Mouse (Mus musculus): ENCODE data around the gene Arid4b. TPM values are rescaled to one million over a fixed set of nuclear protein-coding genes. Genes with fewer than 3 reads are reported as not detected.
"Not testable (repeated sequence)": the region's sequence is repeated elsewhere in the genome, so short reads cannot be mapped to it uniquely, and the experiment has no call there.

Arid4b gene
- 10 to 100 TPM; 49.3 to 54.6 TPM for total RNA-seq (2021)
- long read RNA-seq, experiment 1, full-length matches to known transcripts = 12 of 22 reads
- long read RNA-seq, experiment 1, partial matches to known transcripts = 3 of 22 reads
- long read RNA-seq, experiment 1, other reads (novel, unspliced or antisense) = 7 of 22 reads
- long read RNA-seq, experiment 2, full-length matches to known transcripts = 5 of 11 reads
- long read RNA-seq, experiment 2, partial matches to known transcripts = 2 of 11 reads
- long read RNA-seq, experiment 2, other reads (novel, unspliced or antisense) = 4 of 11 reads

GRCm38 (mm10) chr13:14063013-14063941 is at the start of gene Arid4b, which contains the start of gene Ggps1:
TSS of gene Arid4b (plus strand) at chr13:14063232.
TSS of gene Ggps1 (minus strand) at chr13:14063488.
- peak within 1 kb of the TSS; percentile 98 for H3K27ac ChIP-seq
- H3K4me3 ChIP-seq = peak within 1 kb of the TSS; percentile 98
- TF ChIP-seq CTCF (IDR thresholded peaks at IDR 0.05) = no peak
- intact Hi-C loops (cut with DNase I) = loop anchor here (2.0 kb wide), 1 partner anchor 24 kb away; the partner anchor contains the start of gene Tbce
- DNase-seq (ENCODE audit: extremely low spot score in 1 of 2, low spot score in 2 of 2) = peak; percentile 92 to 95

- TF ChIP-seq CTCF (IDR thresholded peaks at IDR 0.05) = no peak
These were observed 49.0 kb upstream of the Arid4b start for GRCm38 (mm10) chr13:14014001-14014400.

GRCm38 (mm10) chr13:14014540-14014939 is 48.5 kb upstream of the Arid4b start:
- intact Hi-C loops (cut with DNase I) = no loop called here
- no peak for DNase-seq (ENCODE audit: extremely low spot score in 1 of 2, low spot score in 2 of 2)

More at GRCm38 (mm10) chr13:14014001-14014400, 49.0 kb upstream of the Arid4b start:
- Histone ChIP-seq H3K27ac (no peak overlapping the region), H3K4me3 (no peak overlapping the region)
- no peak for DNase-seq (ENCODE audit: extremely low spot score in 1 of 2, low spot score in 2 of 2)
- intact Hi-C loops (cut with DNase I) = no loop called here

GRCm38 (mm10) chr13:14015609-14016008 is 47.4 kb upstream of the Arid4b start:
- Histone ChIP-seq H3K4me3 (no peak overlapping the region), H3K27ac (no peak overlapping the region)
- no peak for TF ChIP-seq CTCF (IDR thresholded peaks at IDR 0.05)
- intact Hi-C loops (cut with DNase I) = no loop called here
- no peak for DNase-seq (ENCODE audit: extremely low spot score in 1 of 2, low spot score in 2 of 2)

More at GRCm38 (mm10) chr13:14014540-14014939, 48.5 kb upstream of the Arid4b start:
- no peak for TF ChIP-seq CTCF (IDR thresholded peaks at IDR 0.05)
- no peak overlapping the region for H3K4me3 ChIP-seq
- H3K27ac ChIP-seq = no peak overlapping the region

GRCm38 (mm10) chr13:14018283-14018682 is 44.7 kb upstream of the Arid4b start:
- Histone ChIP-seq H3K4me3 (no peak overlapping the region), H3K27ac (no peak overlapping the region)
- TF ChIP-seq CTCF (IDR thresholded peaks at IDR 0.05) = no peak
- intact Hi-C loops (cut with DNase I) = no loop called here
- DNase-seq (ENCODE audit: extremely low spot score in 1 of 2, low spot score in 2 of 2) = no peak

- Histone ChIP-seq H3K4me3 (no peak overlapping the region), H3K27ac (no peak overlapping the region)
- DNase-seq (ENCODE audit: extremely low spot score in 1 of 2, low spot score in 2 of 2) = no peak
- intact Hi-C loops (cut with DNase I) = loop anchor here (1.0 kb wide), 1 partner anchor 10 kb away; no protein-coding TSS in a partner anchor
- TF ChIP-seq CTCF (IDR thresholded peaks at IDR 0.05) = no peak
These were observed 44.2 kb upstream of the Arid4b start for GRCm38 (mm10) chr13:14018852-14019251.

GRCm38 (mm10) chr13:14021417-14021816 is 41.6 kb upstream of the Arid4b start:
- DNase-seq (ENCODE audit: extremely low spot score in 1 of 2, low spot score in 2 of 2); H3K4me3 ChIP-seq; intact Hi-C loops (cut with DNase I); H3K27ac ChIP-seq: not testable (repeated sequence)

GRCm38 (mm10) chr13:14025554-14025953 is 37.5 kb upstream of the Arid4b start:
- H3K27ac ChIP-seq = no peak overlapping the region
- intact Hi-C loops (cut with DNase I) = no loop called here

GRCm38 (mm10) chr13:14026154-14026820 is 36.7 kb upstream of the Arid4b start:
- Histone ChIP-seq H3K27ac (no peak overlapping the region), H3K4me3 (no peak overlapping the region)
- intact Hi-C loops (cut with DNase I) = no loop called here
- TF ChIP-seq CTCF (IDR thresholded peaks at IDR 0.05) = no peak
- no peak for DNase-seq (ENCODE audit: extremely low spot score in 1 of 2, low spot score in 2 of 2)

More at GRCm38 (mm10) chr13:14025554-14025953, 37.5 kb upstream of the Arid4b start:
- DNase-seq (ENCODE audit: extremely low spot score in 1 of 2, low spot score in 2 of 2) = no peak
- H3K4me3 ChIP-seq = no peak overlapping the region
- no peak for TF ChIP-seq CTCF (IDR thresholded peaks at IDR 0.05)

GRCm38 (mm10) chr13:14033309-14034072 is 29.5 kb upstream of the Arid4b start:
- intact Hi-C loops (cut with DNase I) = loop anchor here (10.0 kb wide), 1 partner anchor 79 kb away; the partner anchor contains the start of gene B3galnt2
- Histone ChIP-seq H3K27ac (no peak overlapping the region), H3K4me3 (no peak overlapping the region)
- DNase-seq (ENCODE audit: extremely low spot score in 1 of 2, low spot score in 2 of 2) = no peak
- no peak for TF ChIP-seq CTCF (IDR thresholded peaks at IDR 0.05)

GRCm38 (mm10) chr13:14034073-14034348 is 29.0 kb upstream of the Arid4b start:
- no peak for TF ChIP-seq CTCF (IDR thresholded peaks at IDR 0.05)
- Histone ChIP-seq H3K27ac (no peak overlapping the region), H3K4me3 (no peak overlapping the region)
- no peak for DNase-seq (ENCODE audit: extremely low spot score in 1 of 2, low spot score in 2 of 2)
- intact Hi-C loops (cut with DNase I) = loop anchor here (10.0 kb wide), 1 partner anchor 79 kb away; the partner anchor contains the start of gene B3galnt2

Data from left cerebral cortex, adult 2 months (tissue).